Mouse (Mus musculus) cerebellum, postnatal 36 days (tissue): ENCODE results near the gene Dbx1.

Experiments used
- DNase-seq, 2 experiments: peaks; one replicate each; pipeline ENCODE4 v3.0.0; 2021 to 2022; ENCODE audit warnings: mixed read lengths in 2 of 2

Dbx1 gene

DNA sequence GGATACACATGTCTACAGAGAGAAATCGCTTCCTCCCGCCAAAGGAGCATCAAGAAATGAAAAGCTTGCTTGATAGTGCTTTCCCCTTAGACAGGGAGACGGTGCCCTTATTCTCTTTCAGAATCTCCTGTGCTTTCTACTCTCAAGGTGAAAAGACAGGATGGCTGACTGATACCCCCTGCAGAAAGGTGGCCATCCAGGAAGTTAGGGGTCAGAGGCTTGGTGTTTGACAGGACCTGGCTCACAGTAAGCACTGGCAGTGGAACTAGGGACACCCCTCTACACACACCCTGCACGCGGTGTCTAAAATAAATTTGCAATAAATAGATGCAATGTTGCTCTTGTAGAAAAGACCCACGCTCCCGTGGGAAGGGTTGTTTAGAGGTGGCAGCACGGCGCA lies 4.8 kb downstream of the Dbx1 start:
- no peak for DNase-seq

- no peak for DNase-seq
Measured at GRCm38 (mm10) chr7:49620160-49620559, 16.5 kb downstream of the Dbx1 start.

- no peak for DNase-seq
Measured at GRCm38 (mm10) chr7:49617087-49617486, 19.6 kb downstream of the Dbx1 start.

DNA sequence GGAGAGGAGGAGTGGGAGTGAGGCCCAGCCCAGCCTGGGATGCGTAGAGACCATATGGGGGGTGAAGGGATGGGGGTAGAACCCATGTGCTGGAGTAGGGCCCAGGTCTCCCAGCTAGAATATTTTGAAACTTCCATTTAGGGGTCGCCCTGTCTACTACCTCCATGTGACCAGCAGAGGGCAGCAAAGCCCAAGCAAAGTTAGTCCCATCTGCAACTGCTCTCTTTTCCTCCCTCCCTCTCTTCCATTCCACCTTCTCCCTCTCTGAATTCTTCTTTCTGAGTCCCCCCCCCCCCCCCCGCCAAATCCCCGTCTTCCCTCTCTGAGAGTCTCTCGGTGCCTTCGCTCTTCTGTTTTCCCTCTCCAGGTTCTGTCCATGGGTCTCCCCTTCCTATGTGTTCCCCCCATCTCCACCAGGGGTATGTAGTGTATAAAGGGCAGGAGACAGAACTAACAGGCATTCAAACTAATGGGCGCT lies 20.4 kb downstream of the Dbx1 start:
- peak; percentile 59 to 62 for DNase-seq

DNA sequence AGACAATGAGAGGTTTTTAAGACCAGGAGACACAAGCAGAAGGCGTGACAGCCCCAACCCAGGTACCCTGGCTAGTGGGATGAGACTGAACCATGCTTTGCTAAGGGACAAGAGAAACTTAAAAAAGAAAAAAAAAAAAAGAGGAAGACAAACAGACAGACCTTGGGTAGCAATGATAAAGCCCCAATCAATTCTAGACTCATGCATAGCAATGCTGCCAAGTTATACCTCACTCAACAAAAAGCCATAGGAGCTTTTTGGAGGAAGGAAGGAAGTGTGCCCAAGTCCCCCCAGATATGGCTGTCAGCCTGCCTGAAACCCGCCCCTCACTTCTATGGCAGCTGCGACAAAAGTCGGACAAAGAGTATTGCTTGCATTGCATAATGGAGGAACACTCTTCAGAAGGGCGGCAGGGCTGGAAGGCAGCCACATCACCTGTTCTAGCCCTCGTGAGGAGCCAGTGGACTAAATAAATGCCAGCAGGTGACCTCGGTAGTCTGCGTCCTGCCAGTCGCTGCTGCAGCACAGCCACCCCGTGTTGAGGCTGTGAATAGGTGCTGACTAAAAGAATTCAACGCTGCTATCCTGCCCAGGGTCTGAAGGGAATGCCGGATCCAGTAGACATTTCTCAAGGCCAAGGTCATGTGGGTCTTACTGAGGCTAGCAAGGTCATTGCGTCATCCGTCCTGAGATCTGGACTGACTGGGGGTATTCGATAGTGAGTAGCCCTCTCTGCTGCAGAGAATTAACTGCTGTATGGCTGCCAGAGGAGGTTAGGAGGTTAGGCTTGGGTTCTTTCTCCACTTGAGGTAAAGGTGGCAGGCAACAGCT lies 31.5 kb downstream of the Dbx1 start:
- DNase-seq, result peak in 1 of 2 experiments; percentile 35

GRCm38 (mm10) chr7:49604244-49604643 lies 32.4 kb downstream of the Dbx1 start:
- no peak for DNase-seq

- peak; percentile 70 to 75 for DNase-seq
Measured at GRCm38 (mm10) chr7:49601191-49601975, 35.3 kb downstream of the Dbx1 start.

- DNase-seq, result no peak
Measured at GRCm38 (mm10) chr7:49599950-49600349, 36.7 kb downstream of the Dbx1 start.

GRCm38 (mm10) chr7:49598225-49598624 lies 38.4 kb downstream of the Dbx1 start:
- no peak for DNase-seq

DNA sequence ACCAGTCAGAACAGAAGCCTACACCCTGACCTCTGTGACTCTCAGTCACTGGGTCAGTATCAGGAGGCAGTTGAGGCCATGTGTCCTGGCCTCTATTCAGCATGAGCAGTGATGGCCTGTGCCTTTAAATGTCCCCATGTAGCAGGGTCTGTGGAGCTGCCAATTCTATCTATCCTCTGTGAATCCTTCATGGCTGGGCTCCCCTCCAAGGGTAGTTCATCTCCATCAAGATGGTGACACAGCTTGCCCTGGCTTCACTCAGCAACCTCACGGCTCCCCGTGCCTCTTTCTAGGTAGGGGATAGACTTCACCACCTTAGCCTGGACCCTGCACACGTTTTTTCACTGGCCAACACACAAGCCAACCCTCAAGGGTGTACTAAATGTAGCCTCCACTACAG lies 38.9 kb downstream of the Dbx1 start:
- DNase-seq, result peak; percentile 36 to 39

GRCm38 (mm10) chr7:49589635-49590034 lies 47.0 kb downstream of the Dbx1 start:
- peak; percentile 42 to 53 for DNase-seq

DNA sequence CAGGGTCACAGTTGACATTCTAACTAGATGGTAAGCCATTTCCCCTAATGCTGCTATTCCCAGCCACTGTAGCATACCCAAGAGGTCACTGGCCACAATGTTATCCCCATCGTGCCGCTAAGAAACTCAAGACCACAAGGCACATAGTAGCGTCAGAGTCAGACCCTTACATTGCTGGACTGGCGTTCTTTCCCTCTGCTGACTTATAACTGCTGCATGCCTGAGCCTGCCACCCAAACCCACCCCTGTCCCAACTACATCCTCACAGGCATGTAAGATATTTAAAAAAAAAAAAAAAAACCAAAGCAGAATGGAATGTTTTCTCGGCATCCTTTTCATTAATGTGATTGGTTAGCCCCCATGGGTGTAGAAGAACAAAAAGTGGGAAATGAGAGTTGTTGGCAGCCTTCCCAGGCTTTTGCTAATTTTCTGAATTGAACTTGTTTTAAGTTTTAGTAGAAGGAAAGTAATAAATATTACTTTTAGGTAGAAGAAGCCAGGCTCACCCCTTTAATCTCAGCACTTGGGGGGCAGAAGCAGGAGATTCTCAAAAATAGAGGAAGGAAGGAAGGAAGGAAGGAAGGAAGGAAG lies 50.0 kb downstream of the Dbx1 start:
- no peak for DNase-seq

GRCm38 (mm10) chr7:49583176-49583575 lies 53.5 kb downstream of the Dbx1 start:
- DNase-seq, result no peak

DNA sequence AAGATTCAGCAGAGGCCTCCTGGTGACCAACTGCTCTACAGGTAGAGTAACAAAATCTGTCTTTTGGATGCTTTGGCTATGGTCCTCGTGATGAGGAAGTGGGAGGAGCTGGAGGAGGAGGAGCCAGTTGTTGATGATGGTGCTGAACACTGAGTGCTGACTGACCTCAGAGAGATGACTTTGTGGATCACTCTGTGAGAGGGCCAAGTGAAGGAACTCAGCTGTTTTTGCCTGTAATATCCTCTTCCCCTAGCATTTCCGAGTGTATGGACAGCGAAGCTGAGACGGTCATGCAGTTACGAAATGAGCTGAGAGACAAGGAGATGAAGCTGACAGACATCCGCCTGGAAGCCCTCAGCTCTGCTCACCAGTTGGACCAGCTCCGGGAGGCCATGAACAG lies 54.1 kb downstream of the Dbx1 start:
- no peak for DNase-seq

GRCm38 (mm10) chr7:49581951-49582350 lies 54.7 kb downstream of the Dbx1 start:
- no peak for DNase-seq
